Mouse (Mus musculus) bone marrow, adult 2 months (tissue): ENCODE measurements at regions not wholly inside any gene's neighbourhood (a gene's known extent, or its start where the extent isn't known, plus 50 kb on each side); places are given as distances from the start of the nearest gene placed in this dataset.
"Not testable (repeated sequence)": the region's sequence is repeated elsewhere in the genome, so short reads cannot be mapped to it uniquely, and the experiment has no call there.

Experiments
- CTCF ChIP-seq: fragments of 200-500 bp; IDR thresholded peaks from 2 replicates; pipeline ENCODE4 v1.5.1; 2011; ENCODE audit warnings: low read length, control low read depth; ENCODE audit not compliant: control insufficient read depth, insufficient read depth
- POLR2A ChIP-seq: fragments of 200-500 bp; IDR thresholded peaks from 2 replicates; pipeline ENCODE4 v1.6.1; 2011; ENCODE audit warnings: low read depth, mild to moderate bottlenecking, control low read depth, low read length, borderline replicate concordance; ENCODE audit not compliant: control insufficient read depth

- TF ChIP-seq CTCF, POLR2A: not testable (repeated sequence)
Observed at GRCm38 (mm10) chr7:82109141-82109540, 64.5 kb upstream of the Sh3gl3 start.
